Mouse (Mus musculus) kidney, adult 2 months (tissue): ENCODE results near the gene Asgr1.

Experiments used
- CTCF ChIP-seq: fragments of 200-500 bp; conservative IDR thresholded peaks from 2 replicates; pipeline ENCODE4 v1.5.1; 2011; ENCODE audit warnings: low read depth, mild to moderate bottlenecking, control low read depth, low read length, moderate library complexity, mixed read lengths; ENCODE audit not compliant: insufficient read depth, insufficient read length
- POLR2A ChIP-seq: fragments of 200-500 bp; IDR thresholded peaks from one replicate; pipeline ENCODE4 v1.6.1; 2011; ENCODE audit warnings: low read depth, low read length, control low read depth

DNA sequence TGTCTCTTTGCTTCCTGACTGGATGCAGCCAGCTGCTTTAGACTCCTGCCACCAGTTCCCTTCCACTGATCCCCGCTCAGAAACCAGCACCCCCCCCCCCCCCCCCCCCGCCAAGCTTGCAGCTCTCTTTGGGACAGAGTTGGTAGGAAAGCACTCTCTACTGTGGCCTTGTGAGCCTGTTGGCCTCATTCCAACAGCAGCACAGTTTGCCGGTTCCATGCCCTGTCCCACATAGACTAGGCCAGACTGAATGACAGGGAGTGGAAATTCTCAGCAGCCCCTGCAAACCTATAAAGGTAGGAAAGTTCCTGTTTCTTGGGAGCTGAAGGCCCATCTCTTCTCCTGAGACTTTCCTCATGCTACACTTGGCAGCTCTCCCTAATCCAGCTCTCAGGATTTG lies 23.6 kb downstream of the Asgr1 start:
- no peak for TF ChIP-seq CTCF
- no peak for TF ChIP-seq POLR2A
